Mouse (Mus musculus) embryonic stem cell, embryonic (primary cell): Measurements from ENCODE around the gene Serp1.

Experiments
- CTCF ChIA-PET, 4 experiments: fragments of 300-600 bp in 2 of 4; fragments of 350-600 bp in 2 of 4; sonication (Branson Sonifier 250); formaldehyde crosslinking; loops; one replicate each; lab custom pipeline; 2022; ENCODE audit warnings: inconsistent platforms in 2 of 4; lab: Charles Lee
- POLR2A ChIA-PET, 4 experiments: fragments of 300-600 bp in 2 of 4; fragments of 350-600 bp in 2 of 4; sonication (Branson Sonifier 250); formaldehyde crosslinking; loops; one replicate each; lab custom pipeline; 2022; ENCODE audit warnings: antibody characterized with exemption in 4 of 4, inconsistent platforms in 1 of 4; lab: Charles Lee

The Serp1 gene

GRCm38 (mm10) chr3:58525652-58526407 lies at the start of gene Serp1, which contains the start of gene Eif2a:
Gene Serp1 (minus strand): TSS chr3:58525892.
Gene Eif2a (plus strand): TSS chr3:58525821.
- POLR2A ChIA-PET: interaction anchor here in 3 of 4 experiments (0.5 to 2.0 kb wide), 24 partner anchors 9 to 1231 kb away, joined by 3 to 12 read pairs (median 4); partner anchors contain the start of genes Selenot (in 3 of the 3) and Siah2 (in 1 of the 3)
- CTCF ChIA-PET: interaction anchor here in 1 of 4 experiments (0.5 kb wide), 1 partner anchor 9 kb away, joined by 3 read pairs; no protein-coding TSS in a partner anchor

GRCm38 (mm10) chr3:58570821-58571220 lies 45.1 kb upstream of the Serp1 start:
- CTCF ChIA-PET: interaction anchor here in 1 of 4 experiments (0.6 kb wide), 1 partner anchor 577 kb away, joined by 4 read pairs; no protein-coding TSS in a partner anchor
- POLR2A ChIA-PET: no interaction called here

- ChIA-PET POLR2A (interaction anchor here in 3 of 4 experiments (1.1 to 5.5 kb wide), 10 partner anchors 15 to 34 kb away, joined by 3 to 43 read pairs (median 4); partner anchors contain the start of gene Selenot (in 3 of the 3)), CTCF (no interaction called here)
These were observed 35.7 kb upstream of the Serp1 start for GRCm38 (mm10) chr3:58561437-58561836.

- CTCF ChIA-PET: no interaction called here
- POLR2A ChIA-PET: interaction anchor here in 3 of 4 experiments (0.6 to 5.5 kb wide), 4 partner anchors 8 to 19 kb away, joined by 3 to 43 read pairs (median 4); partner anchors contain the start of gene Selenot (in 1 of the 3)
These were observed 34.2 kb upstream of the Serp1 start for GRCm38 (mm10) chr3:58559887-58560286.

- ChIA-PET POLR2A (interaction anchor here in 3 of 4 experiments (1.2 to 6.4 kb wide), 9 partner anchors 12 to 136 kb away, joined by 3 to 60 read pairs (median 5); partner anchors contain the start of genes Selenot (in 2 of the 3), Eif2a (in 1 of the 3), Serp1 (in 1 of the 3) and Siah2 (in 1 of the 3)), CTCF (no interaction called here)
These were observed 31.0 kb upstream of the Serp1 start for GRCm38 (mm10) chr3:58556649-58557048.

GRCm38 (mm10) chr3:58552001-58552811 lies 26.5 kb upstream of the Serp1 start:
- ChIA-PET POLR2A (interaction anchor here in 1 of 4 experiments (1.1 to 6.4 kb wide), 2 partner anchors 24 to 27 kb away, joined by 3 to 60 read pairs; partner anchors contain the start of genes Eif2a, Selenot and Serp1), CTCF (no interaction called here)

- ChIA-PET CTCF (no interaction called here), POLR2A (interaction anchor here in 2 of 4 experiments (1.4 to 2.1 kb wide), 2 partner anchors 10 to 40 kb away, joined by 3 to 12 read pairs; partner anchors contain the start of genes Eif2a (in 1 of the 2), Selenot (in 1 of the 2) and Serp1 (in 1 of the 2))
These were observed 10.9 kb upstream of the Serp1 start for GRCm38 (mm10) chr3:58536573-58536972.

GRCm38 (mm10) chr3:58526408-58526737 lies 681 bp upstream of the Serp1 start:
- ChIA-PET POLR2A (interaction anchor here in 2 of 4 experiments (1.0 to 2.0 kb wide), 8 partner anchors 9 to 167 kb away, joined by 3 to 12 read pairs (median 4); partner anchors contain the start of genes Selenot (in 1 of the 2) and Siah2 (in 1 of the 2)), CTCF (no interaction called here)

GRCm38 (mm10) chr3:58525166-58525565 lies 526 bp downstream of the Serp1 start:
- ChIA-PET CTCF (no interaction called here), POLR2A (interaction anchor here in 3 of 4 experiments (0.5 to 2.0 kb wide), 15 partner anchors 9 to 1232 kb away, joined by 3 to 12 read pairs (median 4); partner anchors contain the start of gene Selenot (in 3 of the 3))

GRCm38 (mm10) chr3:58524246-58524645 lies 1.4 kb downstream of the Serp1 start:
- POLR2A ChIA-PET: interaction anchor here in 1 of 4 experiments (0.9 to 2.1 kb wide), 5 partner anchors 8 to 55 kb away, joined by 3 to 6 read pairs (median 4); partner anchors contain the start of gene Selenot
- CTCF ChIA-PET: no interaction called here

- ChIA-PET POLR2A (interaction anchor here in 1 of 4 experiments (0.6 to 2.1 kb wide), 6 partner anchors 9 to 56 kb away, joined by 3 to 6 read pairs (median 4); partner anchors contain the start of gene Selenot), CTCF (no interaction called here)
These were observed 2.3 kb downstream of the Serp1 start for GRCm38 (mm10) chr3:58523386-58523785.

- CTCF ChIA-PET: interaction anchor here in 1 of 4 experiments (1.0 kb wide), 1 partner anchor 9 kb away, joined by 3 read pairs; no protein-coding TSS in a partner anchor
- POLR2A ChIA-PET: interaction anchor here in 2 of 4 experiments (0.8 to 1.0 kb wide), 6 partner anchors 8 to 72 kb away, joined by 3 to 4 read pairs (median 3); no protein-coding TSS in a partner anchor
These were observed 4.3 kb downstream of the Serp1 start for GRCm38 (mm10) chr3:58521361-58521760.

GRCm38 (mm10) chr3:58520286-58520685 lies 5.4 kb downstream of the Serp1 start:
- POLR2A ChIA-PET: interaction anchor here in 2 of 4 experiments (0.7 to 1.5 kb wide), 4 partner anchors 8 to 66 kb away, joined by 3 to 4 read pairs (median 3); no protein-coding TSS in a partner anchor
- CTCF ChIA-PET: no interaction called here

- CTCF ChIA-PET: no interaction called here
These were observed 6.2 kb downstream of the Serp1 start for GRCm38 (mm10) chr3:58519536-58519935.

GRCm38 (mm10) chr3:58518962-58519361 lies 6.7 kb downstream of the Serp1 start:
- POLR2A ChIA-PET: interaction anchor here in 2 of 4 experiments (0.6 to 1.6 kb wide), 4 partner anchors 8 to 67 kb away, joined by 3 to 4 read pairs (median 3); no protein-coding TSS in a partner anchor
- CTCF ChIA-PET: no interaction called here

More at GRCm38 (mm10) chr3:58519536-58519935, 6.2 kb downstream of the Serp1 start:
- POLR2A ChIA-PET: interaction anchor here in 3 of 4 experiments (0.6 to 1.6 kb wide), 5 partner anchors 9 to 67 kb away, joined by 3 to 4 read pairs (median 3); no protein-coding TSS in a partner anchor

- ChIA-PET CTCF (no interaction called here), POLR2A (interaction anchor here in 1 of 4 experiments (0.6 kb wide), 2 partner anchors 12 to 26 kb away, joined by 3 to 4 read pairs; no protein-coding TSS in a partner anchor)
These were observed 7.9 kb downstream of the Serp1 start for GRCm38 (mm10) chr3:58517800-58518199.

- ChIA-PET POLR2A (interaction anchor here in 2 of 4 experiments (0.6 to 1.3 kb wide), 2 partner anchors 8 to 77 kb away, joined by 3 to 4 read pairs; partner anchors contain the start of genes Eif2a (in 1 of the 2) and Serp1 (in 1 of the 2)), CTCF (no interaction called here)
These were observed 8.4 kb downstream of the Serp1 start for GRCm38 (mm10) chr3:58517258-58517657.
